Mouse (Mus musculus) spleen, postnatal 10 days (tissue): ENCODE results near the gene Tbcd.

Source experiments
- DNase-seq, 2 experiments: peaks; one replicate each; pipeline ENCODE4 v3.0.0; 2021 to 2022; ENCODE audit warnings: low spot score in 2 of 2

The Tbcd gene

DNA sequence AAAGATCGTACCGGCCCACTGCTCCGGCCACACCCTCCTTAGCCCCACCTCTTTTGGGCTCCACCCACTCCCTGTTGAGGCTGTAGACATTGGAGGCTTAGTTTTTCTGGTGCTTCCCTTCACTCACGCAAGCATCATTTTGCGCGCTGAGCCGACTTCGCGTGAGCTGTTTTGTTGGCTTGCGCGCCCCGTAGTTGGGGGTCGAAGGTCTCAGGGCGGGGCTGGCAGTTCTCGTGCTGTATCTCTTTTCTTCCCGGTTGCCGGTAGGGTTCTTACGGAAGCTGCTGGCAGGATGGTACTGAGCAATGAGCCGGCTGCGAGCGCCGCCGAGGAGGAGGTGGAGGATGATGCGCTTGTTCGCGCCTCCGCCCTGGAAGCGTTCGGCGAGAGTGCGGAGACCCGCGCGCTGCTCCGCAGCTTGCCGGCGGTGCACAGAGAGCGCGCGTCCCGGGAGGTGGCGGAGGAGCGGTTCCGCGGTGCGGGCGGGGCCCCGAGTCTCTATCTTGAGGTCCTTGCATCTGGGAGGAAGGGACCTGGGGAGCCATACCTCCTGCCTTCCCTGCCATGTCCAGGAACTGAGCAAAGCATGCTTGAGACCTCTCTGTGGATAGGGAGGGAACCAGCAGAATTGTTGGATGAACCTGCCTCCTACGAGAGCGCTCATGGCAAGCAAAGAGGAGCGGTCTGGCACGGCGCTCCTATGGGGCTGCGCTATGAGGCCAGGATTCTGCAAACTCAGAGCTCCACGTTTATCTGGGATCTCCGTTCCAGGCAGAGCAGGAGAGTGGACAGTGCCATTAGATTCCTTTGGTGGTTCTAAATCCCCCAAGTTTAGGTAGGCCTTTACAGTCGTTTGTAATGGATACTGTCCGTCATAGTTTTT, at the start of gene Tbcd:
Tbcd (plus strand) TSS at position 197 of the 883 bp plus-strand sequence.
- DNase-seq = peak; percentile 93 to 95

DNA sequence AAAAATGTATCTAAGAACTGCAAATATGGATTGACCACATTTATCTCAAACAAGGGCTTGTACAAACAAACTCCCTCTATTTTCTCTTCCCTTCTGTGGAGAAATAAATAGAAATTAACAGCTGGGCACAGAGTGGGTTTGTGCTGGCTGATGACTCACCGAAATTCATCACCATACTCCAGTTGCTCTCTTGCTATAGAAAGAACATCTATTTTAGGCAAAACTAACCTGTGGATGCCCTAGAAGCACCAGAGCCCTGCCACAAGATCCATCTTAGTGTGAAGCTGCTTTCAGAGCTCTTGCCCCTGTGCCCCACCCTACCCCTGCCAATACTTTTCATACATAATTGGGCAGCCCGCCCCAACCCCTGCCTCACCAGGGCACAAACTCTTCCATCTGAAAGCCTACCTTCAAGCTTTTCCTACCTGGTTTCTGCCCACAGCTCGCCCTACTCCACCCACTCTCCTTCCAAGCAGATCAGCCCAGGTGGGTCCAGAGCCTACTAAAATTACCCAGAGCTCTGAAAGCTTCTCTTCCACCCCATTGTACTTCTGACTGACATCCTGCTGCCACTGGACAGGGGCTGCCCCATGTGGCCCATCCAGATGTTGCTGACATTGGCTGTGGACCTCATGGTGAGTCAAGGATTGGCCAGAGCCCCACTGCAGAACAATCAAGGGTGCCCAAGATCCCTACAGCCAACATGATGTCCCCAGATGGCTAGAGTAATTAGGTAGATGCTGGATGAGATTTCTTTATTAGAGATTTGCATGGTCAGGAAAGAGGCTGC, 44.2 kb upstream of the Tbcd start:
- DNase-seq = no peak

DNA sequence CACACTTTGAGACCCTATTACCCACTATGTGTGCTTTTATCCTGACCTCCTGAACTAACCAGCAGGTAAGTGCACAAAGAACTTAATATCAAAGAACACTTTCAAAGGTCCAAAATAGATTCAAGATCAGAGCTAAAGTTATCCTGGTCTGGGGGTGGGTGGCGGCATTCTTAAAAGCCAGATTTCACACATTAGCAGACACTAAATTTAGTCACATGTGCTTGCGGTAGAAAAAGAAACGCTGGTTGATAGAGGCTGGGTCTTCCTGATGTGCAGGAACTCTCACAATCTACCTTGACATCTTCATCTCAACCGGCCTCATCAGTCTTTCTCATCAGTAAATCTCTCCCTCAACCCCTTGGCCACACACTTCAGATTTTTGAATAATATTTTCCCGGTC, 37.0 kb upstream of the Tbcd start:
- DNase-seq = no peak

DNA sequence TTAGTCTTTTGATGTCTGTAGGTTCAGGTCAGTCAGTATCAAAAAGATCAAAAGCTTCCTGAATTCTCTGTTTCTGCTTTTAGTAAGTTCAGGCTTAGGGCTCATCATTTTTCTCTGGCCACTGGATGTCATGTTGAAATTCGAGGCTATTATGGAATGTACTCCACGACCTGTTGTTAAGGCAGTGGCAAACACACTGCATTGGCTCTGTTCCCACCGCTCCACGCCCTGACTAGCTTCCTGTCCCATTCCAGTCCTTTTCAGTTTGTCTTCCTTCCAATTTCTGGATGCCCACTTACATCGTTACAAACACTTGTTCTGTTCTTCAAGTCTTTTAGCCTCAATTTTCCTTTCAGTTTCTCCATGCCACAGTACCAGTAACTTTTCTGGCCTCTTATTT, 36.4 kb upstream of the Tbcd start:
- no peak for DNase-seq

DNA sequence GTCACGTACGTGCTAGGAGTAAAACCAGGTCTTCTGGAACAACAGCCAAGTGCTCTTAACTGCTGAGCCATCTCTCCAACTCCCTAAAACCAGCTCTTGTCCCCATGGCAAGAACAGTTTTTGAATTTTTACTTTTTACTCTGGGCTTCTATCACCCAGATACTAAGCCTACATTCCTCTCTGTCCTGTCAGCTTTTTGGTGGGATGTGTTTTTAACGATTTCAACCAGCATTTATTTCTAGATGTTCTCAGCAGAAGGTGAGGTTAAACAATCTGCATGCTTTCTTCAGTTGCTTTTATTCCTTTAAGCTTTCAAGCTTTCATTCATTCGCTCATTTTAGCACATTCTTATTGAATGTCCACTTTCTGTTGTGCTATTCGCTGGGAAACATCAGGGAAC, 33.8 kb upstream of the Tbcd start:
- DNase-seq = no peak

DNA sequence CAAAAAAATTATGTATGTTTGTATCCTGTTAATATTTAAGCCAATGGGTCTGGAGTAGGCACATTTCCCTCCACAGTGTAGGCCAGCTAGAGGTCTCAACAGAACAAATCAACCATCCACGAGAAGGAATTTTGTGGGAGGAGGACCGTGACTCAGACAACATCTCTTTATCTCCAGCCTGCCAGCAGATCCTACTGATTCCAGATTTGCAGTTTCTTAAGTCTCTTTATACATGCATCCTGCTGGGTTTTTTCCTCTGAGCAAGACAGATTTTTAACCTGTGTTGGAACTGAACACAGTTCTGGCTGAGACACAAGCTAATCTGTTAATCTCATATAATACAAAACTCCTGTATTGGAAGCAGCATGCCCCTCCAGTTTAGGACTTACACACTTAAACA, 32.8 kb upstream of the Tbcd start:
- DNase-seq = no peak

DNA sequence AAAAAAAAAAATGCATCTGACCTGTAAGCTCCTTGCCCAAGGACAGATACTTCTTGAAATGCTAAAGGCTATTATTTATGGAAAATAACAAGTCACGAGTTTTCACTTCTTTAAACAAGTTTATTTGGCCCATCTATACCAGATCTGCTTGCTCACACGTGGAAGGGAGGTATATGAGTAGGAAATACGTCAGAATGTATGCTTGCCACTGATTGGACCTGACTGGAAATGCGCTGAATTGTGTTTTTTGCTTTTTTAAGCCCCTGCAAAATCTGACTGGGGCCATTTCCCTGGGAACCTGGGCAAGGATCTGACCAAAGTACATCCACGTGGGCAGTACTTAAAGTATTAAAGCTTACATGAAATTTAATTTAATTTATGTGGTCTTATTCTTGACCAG, 31.4 kb upstream of the Tbcd start:
- DNase-seq = no peak

DNA sequence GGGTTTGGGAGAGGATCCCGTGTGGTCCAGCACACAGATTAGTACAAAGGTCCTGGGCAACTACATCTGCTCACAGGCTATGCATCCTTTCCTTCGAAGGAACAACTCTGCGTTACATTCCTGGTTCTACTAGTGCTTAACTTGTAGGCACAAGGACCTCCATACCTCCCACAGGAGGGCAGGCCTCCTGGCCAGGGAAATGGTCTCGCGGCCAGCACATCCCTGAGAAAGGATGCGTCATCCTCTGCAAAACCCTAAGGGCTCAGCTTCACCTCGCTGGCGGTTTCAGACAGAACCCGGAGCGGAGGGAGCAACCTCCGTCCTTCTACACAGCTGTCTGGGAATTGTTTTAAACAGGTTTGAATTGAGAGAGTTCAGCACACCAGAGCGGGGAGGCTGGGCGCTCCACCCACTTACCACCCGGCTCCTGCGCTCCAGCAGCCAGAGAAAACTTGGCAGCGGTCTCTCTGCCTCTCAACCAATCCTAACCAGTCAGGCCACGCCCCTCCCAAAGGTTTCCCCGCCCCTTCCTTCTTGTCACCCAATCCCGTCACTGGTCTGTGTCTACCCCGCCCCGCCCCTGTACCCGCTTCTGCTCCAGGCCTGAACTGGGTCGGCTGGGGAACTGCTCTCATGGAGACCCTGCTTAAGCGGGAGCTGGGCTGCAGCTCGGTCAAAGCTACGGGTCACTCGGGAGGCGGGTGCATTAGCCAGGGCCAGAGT, 30.8 kb upstream of the Tbcd start, which contains the start of gene Fn3krp:
Fn3krp (plus strand) TSS at position 572 of the 723 bp plus-strand sequence.
- peak; percentile 99 to 100 for DNase-seq

DNA sequence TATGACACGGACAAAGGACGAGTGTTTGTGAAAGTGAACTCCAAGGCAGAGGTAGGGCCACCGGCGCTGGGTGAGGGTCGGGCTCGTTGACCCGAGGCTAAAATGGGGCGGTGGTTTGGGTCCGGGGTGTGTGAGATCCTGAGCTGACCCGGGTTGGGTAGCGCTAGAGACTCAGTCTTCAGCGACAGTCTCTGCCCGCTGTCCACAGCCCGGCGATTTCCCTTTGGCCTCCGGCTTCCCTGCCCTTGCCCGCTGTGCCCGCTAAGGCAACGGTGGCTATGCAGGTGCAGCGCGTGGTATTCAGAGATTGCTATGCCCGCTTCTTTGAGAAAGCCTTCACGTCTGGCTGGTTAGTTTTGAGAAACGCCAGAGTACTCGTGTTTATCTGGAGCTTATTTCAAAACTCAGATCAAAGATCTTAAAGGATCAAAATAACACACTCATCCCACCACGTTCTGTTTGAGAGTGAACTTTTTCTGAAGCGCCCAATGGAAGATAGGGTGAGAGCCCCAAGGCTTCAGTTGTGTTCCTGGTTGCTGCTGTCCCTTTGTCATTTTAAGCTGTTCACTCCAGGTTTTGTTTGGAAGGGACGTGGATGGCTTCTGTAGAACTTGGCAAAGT, 30.1 kb upstream of the Tbcd start:
- no peak for DNase-seq

DNA sequence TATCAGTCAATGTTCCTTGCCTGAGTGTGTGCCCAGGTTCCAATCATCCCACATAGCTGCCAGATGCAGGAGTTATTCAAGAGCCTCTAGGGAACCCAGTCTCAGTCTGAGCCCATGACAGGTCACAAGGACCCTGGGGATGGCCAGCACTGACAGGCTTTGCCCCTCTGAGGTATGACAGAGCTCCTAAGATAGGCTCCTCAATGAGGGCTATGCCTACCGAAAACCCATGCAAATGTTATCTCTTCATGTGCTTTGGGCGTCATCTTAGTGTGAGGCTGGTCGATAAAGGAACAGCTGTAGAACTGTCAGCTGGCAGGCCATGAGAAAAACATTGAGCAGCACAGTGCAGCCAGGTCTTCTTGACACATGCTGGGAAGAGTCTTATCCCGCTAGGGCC, 18.4 kb upstream of the Tbcd start:
- peak; percentile 73 to 76 for DNase-seq

DNA sequence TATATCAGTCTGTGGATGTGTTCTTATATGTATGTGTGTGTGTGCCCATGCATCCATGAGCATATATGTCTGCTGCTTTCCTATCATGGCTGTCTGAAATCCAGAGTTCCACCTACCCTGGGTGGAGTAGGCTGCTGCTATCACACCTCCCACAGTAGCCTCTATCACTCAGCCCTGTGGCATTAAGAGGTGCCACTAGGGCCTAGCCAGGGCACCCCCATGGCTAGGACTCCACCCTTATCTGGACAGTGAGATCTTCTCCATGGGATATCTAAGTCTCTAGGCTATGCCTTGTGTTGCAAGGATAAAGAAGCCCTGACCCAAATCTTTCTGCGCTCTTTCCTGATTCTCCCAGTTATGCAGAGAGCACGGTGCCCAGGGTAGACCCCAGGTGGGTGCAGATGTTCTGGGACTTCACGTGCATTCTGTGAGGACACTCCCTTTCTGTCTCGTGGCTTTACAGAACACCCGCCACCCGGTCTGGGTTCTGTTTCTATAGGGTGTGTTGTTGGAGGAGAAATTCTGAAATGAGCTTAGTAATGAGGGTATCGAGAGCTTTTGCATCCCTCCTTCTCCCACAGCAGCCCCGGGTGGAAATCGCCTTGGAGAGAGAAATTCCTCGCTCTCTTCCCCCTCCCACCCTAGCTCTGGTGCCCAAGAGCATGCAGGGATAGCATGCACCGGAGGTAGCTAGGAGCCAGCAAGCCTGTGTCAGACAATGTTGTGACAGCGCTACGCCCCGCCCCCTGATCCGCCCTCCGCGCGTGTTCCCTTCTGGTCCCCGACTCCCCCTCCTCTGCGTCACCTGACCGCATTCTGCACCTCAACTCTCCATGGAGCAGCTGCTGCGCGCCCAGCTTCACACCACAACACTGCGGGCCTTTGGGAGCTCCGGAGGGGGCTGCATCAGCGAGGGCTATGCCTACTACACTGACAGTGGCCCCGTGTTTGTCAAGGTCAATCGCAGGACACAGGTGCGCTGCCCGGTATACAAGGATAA, 17.3 kb upstream of the Tbcd start, which contains the start of gene Fn3k:
Fn3k (plus strand) TSS at position 758 of the 1,000 bp plus-strand sequence.
- peak; percentile 87 to 94 for DNase-seq

DNA sequence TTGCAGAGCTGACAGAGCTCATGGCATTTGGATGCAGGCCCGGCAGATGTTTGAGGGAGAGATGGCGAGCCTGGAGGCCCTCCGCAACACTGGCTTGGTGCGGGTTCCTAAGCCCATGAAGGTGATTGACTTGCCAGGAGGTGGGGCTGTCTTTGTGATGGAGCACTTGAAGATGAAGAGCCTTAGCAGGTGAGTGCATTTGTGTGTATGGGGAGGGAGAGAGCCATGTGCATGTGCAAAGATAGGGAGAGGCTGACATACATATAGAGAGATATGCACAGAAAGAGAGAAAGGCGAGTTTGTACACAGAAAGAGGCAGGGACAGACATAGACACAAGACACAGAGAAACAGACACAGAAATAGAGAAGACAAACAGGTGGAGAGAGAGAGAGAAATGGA, 14.5 kb upstream of the Tbcd start:
- DNase-seq = peak in 1 of 2 experiments; percentile 41

DNA sequence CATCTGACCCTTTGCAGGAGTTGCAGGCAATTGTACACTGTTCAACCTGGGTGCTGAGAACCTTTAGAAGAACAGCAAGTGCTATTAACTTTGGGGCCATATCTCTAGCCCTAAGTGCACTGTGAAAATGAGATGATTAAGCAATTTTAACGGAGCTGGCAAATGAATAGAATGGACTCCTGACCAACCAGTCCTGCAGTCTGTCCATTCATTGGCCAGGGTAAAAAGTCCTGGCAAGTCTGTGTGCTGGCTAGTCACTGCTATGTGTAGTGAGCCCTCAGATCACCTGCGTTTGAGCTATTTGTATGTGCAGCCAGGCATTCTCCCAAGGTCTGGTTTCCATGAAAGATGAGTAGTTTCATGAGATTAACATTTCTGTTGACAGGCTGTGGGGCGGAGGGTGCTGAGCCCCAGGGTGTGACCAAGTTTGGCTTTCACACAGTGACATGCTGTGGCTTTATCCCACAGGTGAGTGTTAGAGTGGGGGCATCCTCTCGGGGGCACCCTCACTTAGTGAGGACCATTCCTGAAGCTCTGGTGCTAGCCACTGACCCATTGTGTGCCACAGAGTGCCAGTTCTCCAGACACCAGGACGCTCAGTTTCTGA, 12.0 kb upstream of the Tbcd start:
- DNase-seq = no peak

DNA sequence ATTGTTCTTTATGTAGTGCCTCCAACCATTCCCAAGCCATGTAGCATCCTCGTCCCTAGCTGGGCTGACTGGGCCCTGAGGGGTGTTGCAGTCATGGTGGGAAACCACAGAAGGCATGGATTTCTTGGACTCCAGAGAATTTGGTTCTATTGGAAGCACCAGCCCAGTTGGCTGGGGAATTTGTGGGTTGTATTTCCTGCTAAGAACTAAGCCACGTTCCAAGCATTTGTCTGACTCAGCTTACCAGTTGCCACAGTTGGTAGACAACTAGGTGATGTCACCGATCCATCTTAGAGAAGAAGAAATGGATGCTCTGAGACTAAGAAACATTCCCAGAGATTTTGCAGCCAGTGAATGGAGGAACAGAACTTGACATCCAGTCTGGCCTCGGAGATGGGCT, 10.1 kb upstream of the Tbcd start:
- no peak for DNase-seq

DNA sequence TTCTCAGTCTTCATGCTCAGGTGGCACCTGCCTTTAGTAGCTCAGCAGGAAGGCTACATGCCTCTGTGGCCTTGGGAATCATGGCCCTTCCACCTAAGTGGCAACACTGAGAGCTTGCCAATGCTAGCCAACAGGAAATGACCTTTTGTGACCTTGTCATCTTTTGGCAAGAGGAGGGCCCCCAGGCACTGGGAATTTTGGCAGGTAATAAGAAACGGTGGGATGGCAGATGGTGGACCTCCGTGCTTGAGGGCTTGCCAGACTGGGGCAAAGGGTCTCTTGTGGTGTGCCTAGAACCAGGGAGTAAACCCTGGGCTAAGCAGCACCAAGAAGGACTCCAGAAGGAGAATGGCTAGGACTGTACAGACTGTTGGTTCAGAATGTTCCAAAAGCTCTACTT, 9.7 kb upstream of the Tbcd start:
- no peak for DNase-seq

DNA sequence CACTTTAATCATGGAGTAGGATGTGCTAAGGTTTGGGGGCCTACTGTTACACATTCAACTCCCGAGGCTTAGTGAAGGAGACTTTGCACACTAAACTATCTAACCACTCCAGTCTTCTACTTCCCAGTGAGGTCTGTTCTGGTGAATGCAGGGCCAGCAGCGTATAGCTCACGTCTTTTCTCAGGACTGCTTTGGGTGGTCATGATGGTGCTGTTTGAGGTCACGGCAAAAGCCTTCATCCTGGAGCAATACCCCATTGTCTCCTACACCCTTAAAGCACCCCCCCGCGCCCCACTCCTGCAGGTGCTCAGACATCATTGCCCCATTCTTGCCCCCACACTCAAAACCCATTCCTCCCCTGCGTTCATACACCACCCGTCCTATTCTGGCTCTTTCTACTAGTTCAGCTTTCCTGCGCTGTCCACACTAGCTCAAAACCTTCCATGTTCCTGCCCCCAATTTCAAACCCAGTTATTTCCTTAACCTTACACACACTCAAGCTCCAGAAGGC, 478 bp upstream of the Tbcd start:
- peak in 1 of 2 experiments; percentile 41 for DNase-seq

DNA sequence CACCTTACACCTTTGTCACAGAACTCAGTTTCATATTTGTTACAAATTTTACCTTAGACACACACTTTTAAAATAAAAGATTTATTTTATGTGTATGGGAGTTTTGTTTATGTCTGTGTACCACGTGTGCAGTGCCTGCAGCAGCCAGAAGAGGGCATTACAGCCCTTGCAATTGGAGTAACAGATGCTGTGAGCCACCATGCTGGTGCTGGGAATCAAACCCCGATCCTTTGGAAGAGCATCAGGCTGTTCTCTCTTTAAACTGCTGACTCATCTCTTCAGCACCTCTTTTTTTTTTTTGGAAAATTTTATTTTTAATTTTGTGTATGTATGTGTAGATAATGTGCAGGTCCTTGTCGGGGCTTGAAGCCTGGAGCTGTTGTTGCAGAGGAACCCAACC, 6.1 kb downstream of the Tbcd start:
- DNase-seq = no peak

DNA sequence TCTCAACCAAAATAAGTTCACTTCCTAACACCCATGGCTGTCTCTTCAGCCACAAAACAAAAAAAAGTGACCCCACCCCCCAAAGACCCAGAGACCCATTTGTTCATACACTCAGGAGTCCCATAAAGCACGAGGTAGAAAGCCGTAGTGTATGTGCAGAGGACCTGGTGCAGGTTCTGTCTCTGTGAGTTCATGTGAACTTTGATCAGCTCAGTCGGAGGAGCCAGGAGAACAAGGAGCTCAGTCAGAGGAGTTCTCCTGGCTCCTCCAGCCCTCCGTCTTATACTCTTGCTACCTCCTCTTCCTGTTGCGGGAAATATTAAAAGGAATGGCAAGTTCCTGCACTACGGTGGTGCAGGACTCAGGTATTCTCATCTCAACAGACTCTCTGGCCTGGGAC, 15.7 kb downstream of the Tbcd start:
- DNase-seq = no peak

DNA sequence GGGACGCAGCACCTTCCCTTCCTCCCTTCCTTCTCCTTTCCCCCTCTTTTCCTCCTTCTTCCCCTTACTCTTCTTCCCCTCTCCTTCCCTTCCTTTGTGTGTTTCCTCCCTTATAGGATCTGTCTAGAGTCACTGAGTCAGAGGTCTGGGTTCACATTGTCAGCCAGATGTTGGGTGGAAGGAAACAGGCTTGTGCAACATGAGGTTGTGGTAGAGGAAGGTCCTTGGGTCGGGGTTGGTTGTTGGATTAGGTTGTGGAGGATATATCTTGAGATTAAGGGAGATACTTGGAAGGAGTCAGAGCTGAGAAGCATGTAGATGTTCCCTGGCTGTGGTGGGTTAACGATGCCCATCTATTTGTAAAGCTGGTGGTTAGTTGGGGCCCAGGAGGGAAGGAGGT, 23.1 kb downstream of the Tbcd start:
- DNase-seq = no peak
